Mouse (Mus musculus) stomach, postnatal 0 days (tissue): ENCODE results near the gene Adgra3.

Source experiments
- CTCF ChIP-seq: IDR thresholded peaks from 2 replicates; pipeline ENCODE4 v1.5.1; 2016; ENCODE audit warnings: antibody characterized with exemption, low read depth, mild to moderate bottlenecking, moderate library complexity
- EP300 ChIP-seq: optimal IDR thresholded peaks from 2 replicates; pipeline ENCODE3; 2016; ENCODE audit warnings: antibody characterized with exemption

DNA sequence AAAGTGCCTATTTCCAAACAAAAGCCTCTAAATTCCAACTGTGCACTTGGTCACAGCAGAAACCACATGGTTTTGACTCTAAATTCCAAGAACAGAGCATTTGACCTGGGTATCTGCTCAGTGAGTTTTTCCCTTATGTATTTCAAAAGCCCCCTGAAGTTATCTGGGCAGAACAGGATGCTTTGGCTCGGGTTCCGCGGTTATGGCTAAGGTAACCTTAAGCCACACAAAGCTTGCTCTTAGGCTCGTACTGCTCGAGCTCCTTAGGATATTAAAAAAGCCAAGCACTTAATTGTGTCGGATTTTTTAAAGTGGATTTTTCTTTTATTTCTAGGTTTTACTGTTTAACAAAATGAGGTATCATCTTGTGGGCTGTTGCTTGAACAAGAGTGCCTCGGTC, 44.1 kb downstream of the Adgra3 start:
- TF ChIP-seq CTCF (no peak), EP300 (no peak)
